Mouse (Mus musculus): ENCODE measurements around the gene Rasa3. TPM values are rescaled to one million over a fixed set of nuclear protein-coding genes. Genes with fewer than 3 reads are reported as not detected.
A peak's percentile ranks its signal among the peaks of the same experiment; 100 is the strongest.

Gene Rasa3
- total RNA-seq, 2 experiments from 2014 or later = 61.2 to 61.6 TPM

GRCm38 (mm10) chr8:13597777-13598176 lies 79.6 kb downstream of the Rasa3 start:
- DNase-seq (ENCODE audit: low spot score in 2 of 2) = no peak
- intact Hi-C loops (cut with DNase I) = no loop called here

GRCm38 (mm10) chr8:13595861-13596260 lies 81.5 kb downstream of the Rasa3 start:
- intact Hi-C loops (cut with DNase I) = no loop called here
- no peak for DNase-seq (ENCODE audit: low spot score in 2 of 2)

GRCm38 (mm10) chr8:13594884-13595323 lies 82.5 kb downstream of the Rasa3 start:
- intact Hi-C loops (cut with DNase I) = no loop called here
- DNase-seq (ENCODE audit: low spot score in 2 of 2) = peak in 1 of 2 experiments; percentile 36

GRCm38 (mm10) chr8:13593340-13593739 lies 84.1 kb downstream of the Rasa3 start:
- intact Hi-C loops (cut with DNase I) = no loop called here
- no peak for DNase-seq (ENCODE audit: low spot score in 2 of 2)

GRCm38 (mm10) chr8:13591246-13591645 lies 86.2 kb downstream of the Rasa3 start:
- DNase-seq (ENCODE audit: low spot score in 2 of 2) = no peak
- intact Hi-C loops (cut with DNase I) = no loop called here

- no peak for DNase-seq (ENCODE audit: low spot score in 2 of 2)
- intact Hi-C loops (cut with DNase I) = no loop called here
Measured at GRCm38 (mm10) chr8:13589071-13589470, 88.3 kb downstream of the Rasa3 start.

- DNase-seq (ENCODE audit: low spot score in 2 of 2) = no peak
- intact Hi-C loops (cut with DNase I) = no loop called here
Measured at GRCm38 (mm10) chr8:13584652-13585051, 92.8 kb downstream of the Rasa3 start.

GRCm38 (mm10) chr8:13577869-13578268 lies 99.5 kb downstream of the Rasa3 start:
- DNase-seq (ENCODE audit: low spot score in 2 of 2) = no peak
- intact Hi-C loops (cut with DNase I) = no loop called here

GRCm38 (mm10) chr8:13571999-13572398 lies 105.4 kb downstream of the Rasa3 start:
- intact Hi-C loops (cut with DNase I) = no loop called here

GRCm38 (mm10) chr8:13562118-13562517 lies 115.3 kb downstream of the Rasa3 start, which contains the start of gene 1700029H14Rik:
1700029H14Rik (minus strand) TSS chr8:13562461.
- intact Hi-C loops (cut with DNase I) = no loop called here
- no peak for DNase-seq (ENCODE audit: low spot score in 2 of 2)

More at GRCm38 (mm10) chr8:13571999-13572398, 105.4 kb downstream of the Rasa3 start:
- DNase-seq (ENCODE audit: low spot score in 2 of 2) = peak in 1 of 2 experiments; percentile 59

- DNase-seq (ENCODE audit: low spot score in 2 of 2) = no peak
- intact Hi-C loops (cut with DNase I) = no loop called here
Measured at GRCm38 (mm10) chr8:13557526-13557925, 119.9 kb downstream of the Rasa3 start.

- DNase-seq (ENCODE audit: low spot score in 2 of 2) = no peak
- intact Hi-C loops (cut with DNase I) = loop anchor here (1.0 kb wide), 1 partner anchor 202 kb away; no protein-coding TSS in a partner anchor
Measured at GRCm38 (mm10) chr8:13551574-13551830, 125.9 kb downstream of the Rasa3 start.

GRCm38 (mm10) chr8:13550718-13551573 lies 126.5 kb downstream of the Rasa3 start:
- DNase-seq (ENCODE audit: low spot score in 2 of 2) = peak; percentile 96 to 98
- intact Hi-C loops (cut with DNase I) = loop anchor here (1.0 kb wide), 1 partner anchor 202 kb away; no protein-coding TSS in a partner anchor

- intact Hi-C loops (cut with DNase I) = loop anchor here (5.0 kb wide), 2 partner anchors 92 to 137 kb away; no protein-coding TSS in a partner anchor
Measured at GRCm38 (mm10) chr8:13548831-13549230, 128.6 kb downstream of the Rasa3 start.

GRCm38 (mm10) chr8:13548235-13548634 lies 129.2 kb downstream of the Rasa3 start:
- DNase-seq (ENCODE audit: low spot score in 2 of 2) = peak in 1 of 2 experiments; percentile 38
- intact Hi-C loops (cut with DNase I) = loop anchor here (5.0 kb wide), 2 partner anchors 91 to 136 kb away; no protein-coding TSS in a partner anchor

More at GRCm38 (mm10) chr8:13548831-13549230, 128.6 kb downstream of the Rasa3 start:
- peak; percentile 47 to 58 for DNase-seq (ENCODE audit: low spot score in 2 of 2)

GRCm38 (mm10) chr8:13546421-13546820 lies 131.0 kb downstream of the Rasa3 start:
- no peak for DNase-seq (ENCODE audit: low spot score in 2 of 2)

GRCm38 (mm10) chr8:13541526-13541925 lies 135.9 kb downstream of the Rasa3 start:
- intact Hi-C loops (cut with DNase I) = no loop called here
- no peak for DNase-seq (ENCODE audit: low spot score in 2 of 2)

More at GRCm38 (mm10) chr8:13546421-13546820, 131.0 kb downstream of the Rasa3 start:
- intact Hi-C loops (cut with DNase I) = loop anchor here (5.0 kb wide), 2 partner anchors 89 to 134 kb away; no protein-coding TSS in a partner anchor

GRCm38 (mm10) chr8:13540122-13540521 lies 137.3 kb downstream of the Rasa3 start:
- DNase-seq (ENCODE audit: low spot score in 2 of 2) = no peak
- intact Hi-C loops (cut with DNase I) = no loop called here

- intact Hi-C loops (cut with DNase I) = no loop called here
- peak; percentile 66 to 83 for DNase-seq (ENCODE audit: low spot score in 2 of 2)
Measured at GRCm38 (mm10) chr8:13538821-13539220, 138.6 kb downstream of the Rasa3 start.

GRCm38 (mm10) chr8:13537102-13537501 lies 140.3 kb downstream of the Rasa3 start:
- intact Hi-C loops (cut with DNase I) = no loop called here
- no peak for DNase-seq (ENCODE audit: low spot score in 2 of 2)

- no peak for DNase-seq (ENCODE audit: low spot score in 2 of 2)
- intact Hi-C loops (cut with DNase I) = no loop called here
Measured at GRCm38 (mm10) chr8:13533123-13533522, 144.3 kb downstream of the Rasa3 start.
